Mouse (Mus musculus): ENCODE results near the gene Lmx1a.
A peak's percentile ranks its signal among the peaks of the same experiment; 100 is the strongest.

The Lmx1a gene

GRCm38 (mm10) chr1:167754636-167755522, 65.8 kb downstream of the Lmx1a start:
- TF ChIP-seq CTCF (conservative IDR thresholded peaks at IDR 0.05; ENCODE audit: low read length) (no peak), NANOG (IDR thresholded peaks at IDR 0.05; ENCODE audit: borderline replicate concordance, low read length) (no peak), POU5F1 (IDR thresholded peaks at IDR 0.05; ENCODE audit: borderline replicate concordance, low read length) (no peak)
- H3K27me3 ChIP-seq (ENCODE audit: insufficient read depth, low read length) = no peaks in the 10 kb centered on the region; the same call in 1 of the 2 replicates
- no peaks in the 10 kb centered on the region for H3K36me3 ChIP-seq (ENCODE audit: insufficient read depth, low read length)
- no peak overlapping the region for H3K4me3 ChIP-seq (replicated peaks; ENCODE audit: low read length)
- H3K9me3 ChIP-seq (ENCODE audit: low read length) = no peaks in the 10 kb centered on the region
- H3K4me1 ChIP-seq (replicated peaks; ENCODE audit: low read depth, low read length) = no peaks in the 10 kb centered on the region

- TF ChIP-seq NANOG (IDR thresholded peaks at IDR 0.05; ENCODE audit: borderline replicate concordance, low read length) (no peak), CTCF (conservative IDR thresholded peaks at IDR 0.05; ENCODE audit: low read length) (no peak), POU5F1 (IDR thresholded peaks at IDR 0.05; ENCODE audit: borderline replicate concordance, low read length) (no peak)
- Histone ChIP-seq H3K9me3 (ENCODE audit: low read length) (no peaks in the 10 kb centered on the region), H3K4me1 (replicated peaks; ENCODE audit: low read depth, low read length) (no peaks in the 10 kb centered on the region), H3K4me3 (replicated peaks; ENCODE audit: low read length) (no peak overlapping the region), H3K27me3 (ENCODE audit: insufficient read depth, low read length) (peaks cover 3% of the 10 kb centered on the region; the same call in 1 of the 2 replicates), H3K36me3 (ENCODE audit: insufficient read depth, low read length) (no peaks in the 10 kb centered on the region)
These were observed 69.2 kb downstream of the Lmx1a start for GRCm38 (mm10) chr1:167758208-167758607.

GRCm38 (mm10) chr1:167760307-167760706, 71.3 kb downstream of the Lmx1a start:
- no peaks in the 10 kb centered on the region for H3K9me3 ChIP-seq (ENCODE audit: low read length)
- H3K36me3 ChIP-seq (ENCODE audit: insufficient read depth, low read length) = no peaks in the 10 kb centered on the region
- no peak for TF ChIP-seq CTCF (conservative IDR thresholded peaks at IDR 0.05; ENCODE audit: low read length)
- no peak for TF ChIP-seq POU5F1 (IDR thresholded peaks at IDR 0.05; ENCODE audit: borderline replicate concordance, low read length)
- no peak for TF ChIP-seq NANOG (IDR thresholded peaks at IDR 0.05; ENCODE audit: borderline replicate concordance, low read length)
- peaks cover 3% of the 10 kb centered on the region; the same call in 1 of the 2 replicates for H3K27me3 ChIP-seq (ENCODE audit: insufficient read depth, low read length)
- H3K4me3 ChIP-seq (replicated peaks; ENCODE audit: low read length) = no peak overlapping the region
- no peaks in the 10 kb centered on the region for H3K4me1 ChIP-seq (replicated peaks; ENCODE audit: low read depth, low read length)

GRCm38 (mm10) chr1:167761785-167762223, 72.8 kb downstream of the Lmx1a start:
- Histone ChIP-seq H3K9me3 (ENCODE audit: low read length) (no peaks in the 10 kb centered on the region), H3K4me3 (replicated peaks; ENCODE audit: low read length) (no peak overlapping the region), H3K36me3 (ENCODE audit: insufficient read depth, low read length) (no peaks in the 10 kb centered on the region), H3K27me3 (ENCODE audit: insufficient read depth, low read length) (peaks cover 3% of the 10 kb centered on the region; the same call in 1 of the 2 replicates), H3K4me1 (replicated peaks; ENCODE audit: low read depth, low read length) (no peaks in the 10 kb centered on the region)
- TF ChIP-seq NANOG (IDR thresholded peaks at IDR 0.05; ENCODE audit: borderline replicate concordance, low read length) (no peak), POU5F1 (IDR thresholded peaks at IDR 0.05; ENCODE audit: borderline replicate concordance, low read length) (no peak), CTCF (conservative IDR thresholded peaks at IDR 0.05; ENCODE audit: low read length) (no peak)

- Histone ChIP-seq H3K27me3 (ENCODE audit: insufficient read depth, low read length) (no peaks in the 10 kb centered on the region), H3K4me3 (replicated peaks; ENCODE audit: low read length) (no peak overlapping the region), H3K9me3 (ENCODE audit: low read length) (no peaks in the 10 kb centered on the region), H3K4me1 (replicated peaks; ENCODE audit: low read depth, low read length) (no peaks in the 10 kb centered on the region), H3K36me3 (ENCODE audit: insufficient read depth, low read length) (no peaks in the 10 kb centered on the region)
- TF ChIP-seq POU5F1 (IDR thresholded peaks at IDR 0.05; ENCODE audit: borderline replicate concordance, low read length) (no peak), NANOG (IDR thresholded peaks at IDR 0.05; ENCODE audit: borderline replicate concordance, low read length) (no peak), CTCF (conservative IDR thresholded peaks at IDR 0.05; ENCODE audit: low read length) (no peak)
These were observed 77.6 kb downstream of the Lmx1a start for GRCm38 (mm10) chr1:167766619-167767018.

- no peak overlapping the region for H3K4me3 ChIP-seq (replicated peaks; ENCODE audit: low read length)
- no peaks in the 10 kb centered on the region for H3K36me3 ChIP-seq (ENCODE audit: insufficient read depth, low read length)
- no peaks in the 10 kb centered on the region for H3K27me3 ChIP-seq (ENCODE audit: insufficient read depth, low read length)
- no peaks in the 10 kb centered on the region for H3K9me3 ChIP-seq (ENCODE audit: low read length)
- H3K4me1 ChIP-seq (replicated peaks; ENCODE audit: low read depth, low read length) = no peaks in the 10 kb centered on the region
- TF ChIP-seq POU5F1 (IDR thresholded peaks at IDR 0.05; ENCODE audit: borderline replicate concordance, low read length) = no peak
- no peak for TF ChIP-seq CTCF (conservative IDR thresholded peaks at IDR 0.05; ENCODE audit: low read length)
- TF ChIP-seq NANOG (IDR thresholded peaks at IDR 0.05; ENCODE audit: borderline replicate concordance, low read length) = no peak
These were observed 81.4 kb downstream of the Lmx1a start for GRCm38 (mm10) chr1:167770457-167770856.

- H3K27me3 ChIP-seq (ENCODE audit: insufficient read depth, low read length) = no peaks in the 10 kb centered on the region; the same call in 1 of the 2 replicates
- H3K4me3 ChIP-seq (replicated peaks; ENCODE audit: low read length) = no peak overlapping the region
- no peaks in the 10 kb centered on the region for H3K4me1 ChIP-seq (replicated peaks; ENCODE audit: low read depth, low read length)
- TF ChIP-seq NANOG (IDR thresholded peaks at IDR 0.05; ENCODE audit: borderline replicate concordance, low read length) (no peak), CTCF (conservative IDR thresholded peaks at IDR 0.05; ENCODE audit: low read length) (no peak; the same call in 1 of the 2 replicates)
- no peaks in the 10 kb centered on the region for H3K36me3 ChIP-seq (ENCODE audit: insufficient read depth, low read length)
- no peaks in the 10 kb centered on the region for H3K9me3 ChIP-seq (ENCODE audit: low read length)
These were observed 90.9 kb downstream of the Lmx1a start for GRCm38 (mm10) chr1:167779766-167780488.

GRCm38 (mm10) chr1:167781787-167782484, 92.9 kb downstream of the Lmx1a start:
- H3K4me1 ChIP-seq (replicated peaks; ENCODE audit: low read depth, low read length) = no peaks in the 10 kb centered on the region
- H3K27me3 ChIP-seq (ENCODE audit: insufficient read depth, low read length) = peaks cover 4% of the 10 kb centered on the region; the same call in 1 of the 2 replicates
- no peak overlapping the region for H3K4me3 ChIP-seq (replicated peaks; ENCODE audit: low read length)
- TF ChIP-seq NANOG (IDR thresholded peaks at IDR 0.05; ENCODE audit: borderline replicate concordance, low read length) = no peak
- TF ChIP-seq CTCF (conservative IDR thresholded peaks at IDR 0.05; ENCODE audit: low read length) = peak; percentile 66
- no peaks in the 10 kb centered on the region for H3K36me3 ChIP-seq (ENCODE audit: insufficient read depth, low read length)
- no peaks in the 10 kb centered on the region for H3K9me3 ChIP-seq (ENCODE audit: low read length)
